Mouse (Mus musculus): ENCODE measurements around the gene Dpy19l1. TPM values are rescaled to one million over a fixed set of nuclear protein-coding genes. Genes with fewer than 3 reads are reported as not detected.

The Dpy19l1 gene
- polyA plus RNA-seq (2017; shearing (Covaris generic)) = 1.7 TPM

DNA sequence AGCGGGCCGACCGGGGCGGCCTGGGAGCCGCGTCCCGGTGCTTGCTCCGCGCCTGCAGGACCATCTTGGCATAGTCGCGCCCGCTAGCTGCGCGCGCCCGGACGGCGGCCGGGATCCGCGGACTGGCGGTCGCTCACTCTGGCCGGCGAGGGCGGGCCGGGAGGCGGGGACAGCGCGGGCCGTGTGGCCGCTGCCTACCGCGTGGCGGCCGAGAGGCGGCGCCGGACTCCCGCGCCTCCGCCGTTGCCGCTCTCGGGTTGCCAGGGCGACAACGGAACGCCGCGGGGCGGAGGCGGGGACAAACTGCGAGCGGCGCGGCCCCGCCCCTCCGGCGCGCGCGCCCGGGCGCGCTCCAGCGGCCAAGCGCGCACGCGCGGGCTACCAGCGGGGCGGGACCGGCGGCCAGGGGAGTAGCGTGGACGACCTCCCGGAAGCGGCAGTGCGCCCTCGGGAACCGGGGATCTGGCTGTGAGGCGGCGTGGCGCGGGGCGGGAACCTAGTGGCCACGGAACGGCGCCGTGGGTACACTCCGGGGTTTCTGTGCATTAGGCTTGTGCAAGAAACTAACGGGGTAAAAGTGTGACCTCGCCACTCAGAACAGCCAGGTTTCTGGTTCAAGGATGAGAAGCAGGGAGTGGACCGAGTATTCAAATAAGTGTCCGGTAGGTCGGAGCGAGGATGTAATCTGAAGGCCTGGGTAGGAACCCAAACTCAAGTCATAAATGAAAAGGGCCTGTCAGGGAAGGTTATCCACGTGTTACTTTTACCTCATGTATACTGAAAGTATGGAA lies at the start of gene Dpy19l1:
Gene Dpy19l1, minus strand, starts transcription at position 74 of the 791 bp plus-strand sequence.

Other genes with a start within 250 kb of the Dpy19l1 start
- gene Cypt4, start 122.1 kb upstream of the Dpy19l1 start, polyA plus RNA-seq (2017; shearing (Covaris generic)) = not detected
- gene Dpy19l2, start 193.2 kb upstream of the Dpy19l1 start, polyA plus RNA-seq (2017; shearing (Covaris generic)) = not detected